Mouse (Mus musculus) MEL-GATA-1-ER (cell line): ENCODE results near the gene Taco1.
"Not testable (repeated sequence)": the region's sequence is repeated elsewhere in the genome, so short reads cannot be mapped to it uniquely, and the experiment has no call there.

Experiments used
- DNase-seq: peaks from one replicate; pipeline ENCODE4 v3.0.0-alpha.2; 2012; ENCODE audit warnings: low read depth; ENCODE audit errors: extremely low read depth

The Taco1 gene

DNA sequence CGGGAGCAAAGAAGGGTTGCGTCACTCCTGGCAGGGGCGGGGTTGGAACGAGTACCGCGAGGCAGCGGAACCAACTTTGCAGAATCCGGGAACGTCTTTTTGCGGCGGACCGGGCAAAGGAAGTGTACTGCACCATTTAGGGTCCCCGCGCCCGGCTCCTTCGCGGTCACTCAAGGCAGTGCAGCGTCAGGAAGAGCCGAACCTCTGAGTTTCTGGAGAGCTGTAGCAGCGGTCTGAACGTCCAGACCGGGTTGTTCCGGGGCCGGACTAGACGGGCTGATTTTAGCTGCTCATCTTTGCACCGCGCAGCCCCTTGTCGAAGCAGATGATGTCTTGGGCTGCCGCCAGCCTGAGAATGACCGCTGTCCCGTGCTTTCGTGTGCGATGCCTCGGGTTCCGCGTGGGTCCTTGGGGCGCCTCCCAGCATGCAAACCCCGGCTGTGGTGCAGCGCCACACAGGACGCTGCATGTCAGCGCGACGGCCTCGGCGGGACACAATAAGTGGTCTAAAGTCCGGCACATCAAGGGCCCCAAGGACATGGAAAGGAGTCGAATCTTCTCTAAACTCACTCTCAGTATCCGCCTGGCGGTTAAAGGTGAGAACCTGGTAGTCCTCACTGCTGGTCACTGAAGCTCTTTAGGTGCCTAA, at the start of gene Taco1:
TSS of gene Taco1 (plus strand) at position 139 of the 649 bp plus-strand sequence.
- peak; percentile 80 for DNase-seq

DNA sequence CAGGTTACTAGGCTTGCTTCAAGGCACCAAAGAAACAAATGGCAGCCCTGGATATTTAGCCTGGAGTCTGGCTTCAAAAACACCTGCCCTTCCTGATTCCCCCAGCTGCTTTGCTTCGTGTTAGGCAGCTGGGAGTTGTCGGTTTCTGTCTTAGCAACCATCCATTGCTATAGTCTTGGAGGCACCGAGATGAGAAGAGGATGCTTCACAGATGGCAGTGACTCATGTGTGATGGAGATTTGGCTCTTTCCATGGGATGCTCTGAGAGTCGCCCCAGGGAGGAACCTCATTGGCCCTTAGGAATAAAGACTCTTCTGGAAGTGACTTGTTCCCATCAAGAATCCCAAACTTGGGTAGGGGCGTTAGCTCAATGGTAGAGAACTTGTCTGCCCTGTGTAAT, 49.4 kb upstream of the Taco1 start:
- DNase-seq: no peak

DNA sequence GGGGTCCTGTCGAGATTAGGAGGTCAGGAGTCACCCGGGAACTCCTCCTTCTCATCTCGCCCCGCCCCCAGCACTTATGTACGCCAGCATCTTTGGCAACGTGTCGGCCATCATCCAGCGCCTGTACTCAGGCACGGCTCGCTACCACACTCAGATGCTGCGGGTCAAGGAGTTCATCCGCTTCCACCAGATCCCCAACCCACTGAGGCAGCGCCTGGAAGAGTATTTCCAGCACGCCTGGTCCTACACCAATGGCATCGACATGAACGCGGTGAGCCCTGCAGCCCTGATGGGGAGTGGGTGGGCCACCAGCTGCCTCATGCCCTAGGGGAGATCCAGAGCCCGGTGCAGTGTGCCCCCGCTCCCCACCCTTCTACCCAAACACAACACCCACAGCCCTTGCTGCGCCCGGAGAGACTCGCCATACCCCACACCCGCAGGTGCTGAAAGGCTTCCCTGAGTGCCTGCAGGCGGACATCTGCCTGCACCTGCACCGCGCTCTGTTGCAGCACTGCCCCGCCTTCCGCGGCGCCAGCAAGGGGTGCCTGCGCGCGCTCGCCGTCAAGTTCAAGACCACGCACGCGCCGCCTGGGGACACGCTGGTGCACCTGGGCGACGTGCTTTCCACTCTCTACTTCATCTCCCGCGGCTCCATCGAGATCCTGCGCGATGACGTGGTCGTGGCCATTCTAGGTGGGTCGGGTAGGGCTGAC, 45.7 kb upstream of the Taco1 start:
- DNase-seq: no peak

DNA sequence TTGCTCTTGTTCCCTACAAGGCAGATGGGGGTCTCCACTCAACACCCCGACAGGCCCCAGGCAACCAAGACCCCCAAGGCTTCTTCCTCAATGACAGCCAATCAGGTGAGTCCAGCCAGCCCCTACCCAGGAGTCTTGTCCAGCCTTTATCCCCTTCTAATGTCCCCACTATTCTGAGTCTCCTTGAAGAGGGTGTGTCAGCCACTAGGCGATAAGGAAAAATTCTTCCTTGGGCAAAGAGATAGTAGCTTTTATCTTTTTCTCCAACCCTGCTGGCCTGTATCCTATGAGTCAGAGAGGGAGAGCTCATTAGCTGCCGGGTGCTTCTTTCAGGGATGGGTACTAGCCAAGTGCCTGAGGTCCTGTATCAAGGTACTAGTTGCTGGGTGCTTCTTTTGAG, 40.1 kb upstream of the Taco1 start:
- peak; percentile 14 for DNase-seq

DNA sequence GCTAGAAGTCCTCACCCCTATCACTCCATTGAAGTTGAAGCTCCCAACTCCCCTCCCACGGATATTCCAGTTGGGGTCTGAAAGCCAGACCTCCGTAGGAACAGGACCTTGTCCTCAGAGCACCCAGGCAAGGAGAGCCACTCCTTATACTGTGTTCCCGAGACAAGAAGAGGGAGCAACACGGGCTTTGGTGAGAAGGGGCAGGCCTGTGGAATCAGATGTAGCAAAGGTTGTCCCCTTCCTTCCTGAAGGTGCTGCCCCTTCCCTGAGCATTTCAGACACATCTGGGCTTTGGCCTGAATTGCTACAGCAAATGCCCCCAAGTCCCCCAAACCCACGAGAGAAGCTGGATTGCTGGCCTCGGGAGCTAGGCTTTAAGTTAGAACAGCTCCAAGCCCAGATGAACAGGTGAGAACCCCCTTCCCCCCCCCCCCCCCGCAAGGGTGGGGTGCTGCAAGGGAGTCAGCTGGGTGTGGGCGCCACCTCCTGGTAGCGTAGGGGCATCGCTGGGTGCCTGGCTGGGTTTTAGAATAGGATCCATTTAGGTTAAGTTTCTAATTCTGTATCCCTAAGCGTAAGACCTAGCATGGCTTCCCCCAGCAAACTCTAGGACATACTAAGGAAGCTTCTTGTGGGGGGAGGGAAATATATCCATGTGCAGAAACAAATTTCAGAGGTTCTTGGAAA, 39.3 kb upstream of the Taco1 start:
- peak; percentile 21 for DNase-seq

DNA sequence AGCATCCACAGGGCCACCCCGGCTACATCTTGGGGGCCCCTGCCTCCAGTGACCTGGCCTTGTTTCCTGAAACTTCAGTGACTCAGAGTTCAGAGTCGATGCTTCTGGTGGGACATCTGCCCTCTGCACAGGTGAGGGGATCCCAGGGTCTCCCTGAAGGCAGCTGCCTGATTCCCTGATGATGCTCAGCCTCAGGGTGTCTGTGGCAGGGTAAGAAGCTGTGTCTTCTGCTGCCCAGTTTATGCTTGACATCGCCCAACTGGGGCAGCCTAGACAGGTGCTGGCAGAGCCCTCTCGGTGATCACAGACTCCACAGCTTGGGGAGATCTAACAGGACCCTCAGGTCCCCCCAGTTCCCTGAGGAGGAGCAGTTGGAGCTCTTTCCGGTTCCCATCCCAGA, 38.3 kb upstream of the Taco1 start:
- DNase-seq: no peak

DNA sequence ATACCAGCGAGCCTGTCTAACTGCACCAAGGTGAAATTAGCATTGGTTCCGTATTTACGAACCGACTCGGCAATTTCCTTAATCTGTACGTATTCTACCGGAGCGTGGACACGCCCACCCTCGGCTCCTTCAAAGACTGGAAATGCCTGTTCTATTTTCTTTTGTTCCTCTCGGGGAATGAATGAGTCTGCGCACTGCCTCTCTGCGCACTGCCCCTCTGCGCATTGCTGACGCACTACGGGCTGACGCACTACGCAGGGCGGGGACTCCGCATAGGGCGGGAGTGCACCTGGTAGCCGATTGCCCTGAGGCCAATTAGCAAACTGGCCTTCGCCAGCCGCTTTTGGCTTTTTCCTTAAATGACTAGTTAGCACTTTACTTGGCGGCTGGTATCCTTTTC, 33.8 kb upstream of the Taco1 start:
- DNase-seq: not testable (repeated sequence)

DNA sequence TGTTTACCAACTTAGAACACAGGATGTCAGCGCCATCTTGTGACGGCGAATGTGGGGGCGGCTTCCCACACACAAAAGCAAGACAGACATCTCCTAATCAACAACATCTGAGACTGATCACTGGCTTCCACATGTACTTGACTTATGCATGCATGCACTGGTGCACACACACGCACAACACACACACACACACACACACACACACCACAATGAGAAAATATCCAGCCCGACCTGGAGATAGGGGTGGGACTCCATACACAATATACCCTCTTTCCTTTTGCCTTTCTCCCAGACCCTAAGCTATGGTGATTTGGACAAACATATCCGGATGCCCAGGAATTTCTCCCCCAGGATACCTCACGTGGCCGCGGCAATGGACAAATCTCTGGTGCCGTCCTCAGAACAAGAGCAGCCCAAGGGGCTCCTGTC, 32.4 kb upstream of the Taco1 start:
- DNase-seq: no peak

DNA sequence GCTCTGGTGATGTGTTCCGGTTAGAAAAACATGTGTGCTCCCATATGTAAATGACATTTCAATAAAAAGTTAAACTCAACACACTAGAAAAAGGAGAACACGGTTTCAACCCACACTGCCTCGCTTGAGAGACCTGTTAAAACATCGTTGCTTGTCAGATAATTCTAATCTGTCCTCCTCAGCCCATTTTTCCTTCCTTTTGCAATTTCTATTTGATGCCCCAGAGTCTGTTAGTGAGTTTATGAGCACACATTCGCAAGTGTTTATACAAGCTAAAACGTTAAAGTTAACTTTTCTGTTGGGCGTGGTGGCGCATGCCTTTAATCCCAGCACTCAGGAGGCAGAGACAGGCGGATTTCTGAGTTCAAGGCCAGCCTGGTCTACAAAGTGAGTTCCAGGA, 30.9 kb upstream of the Taco1 start:
- peak; percentile 85 for DNase-seq

DNA sequence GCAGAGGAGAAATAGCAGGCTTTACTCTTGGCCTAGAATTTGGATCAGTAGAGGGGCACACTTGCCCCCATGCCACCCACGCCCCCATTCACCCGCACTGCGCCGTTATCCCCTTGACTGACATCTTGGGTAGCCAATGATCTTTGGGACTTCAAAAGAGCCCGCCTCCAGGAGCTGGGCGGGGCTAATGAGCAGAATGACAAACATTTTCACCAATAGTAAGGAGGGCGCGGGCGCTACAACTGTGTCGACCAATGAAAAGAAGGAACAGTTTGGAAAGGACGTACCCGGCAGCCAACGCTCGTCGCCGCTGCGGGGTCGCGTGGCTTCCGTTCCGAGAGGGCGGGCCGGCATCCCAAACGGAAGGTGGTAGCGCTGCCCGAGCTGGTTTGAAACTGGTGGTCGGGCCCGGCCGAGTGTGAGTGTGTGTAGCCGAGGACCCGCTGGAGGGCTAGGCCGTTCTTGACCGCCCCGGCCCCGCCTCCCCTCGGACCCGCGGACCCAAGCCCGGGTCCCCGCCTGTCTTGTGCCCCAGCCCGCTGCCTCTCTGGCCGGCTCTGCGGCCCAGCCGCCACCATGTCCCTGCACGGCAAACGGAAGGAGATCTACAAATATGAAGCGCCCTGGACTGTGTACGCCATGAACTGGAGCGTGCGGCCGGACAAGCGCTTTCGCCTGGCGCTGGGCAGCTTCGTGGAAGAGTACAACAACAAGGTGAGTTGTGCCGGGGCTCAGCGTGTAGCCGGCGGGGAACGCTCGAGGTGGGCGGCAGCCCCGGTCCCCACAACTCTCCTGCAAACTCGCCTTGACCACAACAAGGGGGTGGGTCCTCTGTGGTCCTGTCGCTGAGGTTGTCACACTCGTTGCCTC, 29.1 kb upstream of the Taco1 start, which contains the start of gene Dcaf7:
TSS of gene Dcaf7 (plus strand) at position 325 of the 870 bp plus-strand sequence.
- DNase-seq: peak; percentile 91

DNA sequence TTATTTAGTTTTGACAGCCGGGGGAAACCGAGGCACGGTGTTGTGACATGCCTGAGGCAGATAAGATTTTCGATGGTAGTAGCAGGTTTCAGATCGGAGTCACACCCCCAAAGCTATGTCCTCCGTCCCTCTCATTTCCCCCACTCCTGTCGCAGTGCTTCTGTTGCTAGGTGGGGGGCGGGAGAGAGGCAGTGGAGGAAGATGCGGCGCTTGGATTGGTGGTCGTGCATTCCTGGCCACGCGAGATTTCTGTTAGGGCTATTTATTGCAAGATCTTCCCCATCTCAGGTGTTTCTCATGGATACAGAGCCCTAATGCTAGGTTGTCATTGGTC, 28.5 kb upstream of the Taco1 start:
- DNase-seq: peak; percentile 63

DNA sequence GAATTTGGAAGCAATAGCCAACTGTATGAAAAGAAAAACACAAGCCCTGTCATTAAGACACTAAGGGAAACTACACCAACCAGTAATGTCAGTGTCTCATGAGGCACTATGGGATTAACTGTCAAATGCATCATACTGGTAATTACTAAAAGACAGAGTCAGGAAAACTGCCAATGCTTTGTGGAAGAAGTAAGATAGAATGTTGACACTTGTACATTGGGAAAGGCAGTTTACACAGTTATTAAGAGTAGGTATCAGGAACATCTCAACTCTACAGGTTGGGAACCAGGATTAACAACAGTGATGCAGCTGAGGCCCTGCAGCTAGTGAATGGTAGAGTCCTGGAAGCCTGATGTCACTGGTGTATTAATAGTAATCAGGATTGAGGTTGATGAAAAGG, 21.5 kb upstream of the Taco1 start:
- DNase-seq: no peak

DNA sequence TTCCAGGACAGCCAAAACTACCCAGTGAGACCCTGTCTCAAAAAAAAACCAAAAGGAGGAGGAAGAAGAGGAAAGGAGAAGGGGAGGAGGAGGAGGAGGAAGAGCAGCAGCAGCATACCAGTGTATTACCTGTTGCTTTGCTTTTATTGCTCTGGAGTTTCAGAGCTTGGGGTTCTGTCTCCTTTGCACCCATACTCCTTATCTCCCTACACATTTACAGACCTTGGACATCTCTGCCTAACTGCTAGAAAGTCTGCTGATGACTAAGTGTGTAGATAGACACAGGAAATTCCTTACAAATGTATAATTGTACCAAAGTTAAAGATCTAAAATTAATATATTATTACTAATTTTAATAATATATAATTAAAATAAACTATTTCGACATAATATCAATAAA, 20.6 kb upstream of the Taco1 start:
- DNase-seq: no peak

DNA sequence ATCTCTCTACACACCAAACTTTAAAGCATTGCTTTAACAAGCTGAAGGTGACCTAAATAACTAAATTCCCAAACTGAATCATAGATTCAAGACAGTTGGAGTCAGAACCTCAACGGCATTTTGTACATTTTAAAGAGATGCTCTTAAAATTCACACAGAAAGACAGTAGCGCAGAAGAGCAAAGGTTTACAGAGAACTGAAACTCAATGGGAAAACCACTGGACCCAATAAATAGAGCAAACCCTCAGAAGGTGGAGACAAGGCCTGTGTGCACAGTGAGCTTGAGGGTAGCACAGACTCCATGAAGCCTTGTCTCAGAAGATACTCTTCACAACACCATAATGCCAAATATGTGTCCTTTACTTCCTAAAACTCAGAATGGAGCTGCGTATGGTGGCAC, 20.1 kb upstream of the Taco1 start:
- DNase-seq: no peak

DNA sequence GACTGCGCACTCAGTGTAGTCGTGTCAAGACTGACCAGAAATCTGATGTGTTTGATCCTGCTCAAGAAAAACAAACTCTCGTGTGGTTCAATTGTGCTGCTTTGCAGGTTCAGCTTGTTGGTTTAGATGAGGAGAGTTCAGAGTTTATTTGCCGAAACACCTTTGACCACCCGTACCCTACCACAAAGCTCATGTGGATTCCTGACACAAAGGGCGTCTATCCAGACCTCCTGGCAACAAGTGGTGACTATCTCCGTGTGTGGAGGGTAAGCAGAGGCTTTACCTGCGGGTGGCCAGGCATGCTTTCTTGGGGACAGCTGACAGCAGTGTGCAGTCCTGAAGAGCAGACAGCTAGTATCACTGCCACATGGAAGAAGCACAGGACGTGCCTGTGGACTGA, 19.3 kb upstream of the Taco1 start:
- no peak for DNase-seq

DNA sequence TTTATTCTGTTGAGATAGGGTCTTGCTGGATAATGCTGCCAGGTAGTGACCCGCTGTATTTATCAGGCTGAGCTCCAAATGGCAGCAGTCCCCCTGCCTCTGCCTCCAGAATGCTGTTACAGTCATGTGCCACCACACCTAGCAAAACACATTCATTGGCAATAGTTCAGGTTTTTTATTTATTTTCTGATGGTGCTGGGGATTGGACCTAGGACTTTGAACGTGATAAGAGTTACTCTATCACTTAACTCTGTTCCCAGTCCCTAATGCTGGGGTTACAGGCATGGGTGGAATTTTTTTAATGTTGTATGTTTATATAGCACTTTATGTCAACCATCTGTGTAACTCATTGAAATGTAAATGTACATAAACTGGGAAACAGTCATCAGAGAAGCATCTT, 11.9 kb upstream of the Taco1 start:
- no peak for DNase-seq

DNA sequence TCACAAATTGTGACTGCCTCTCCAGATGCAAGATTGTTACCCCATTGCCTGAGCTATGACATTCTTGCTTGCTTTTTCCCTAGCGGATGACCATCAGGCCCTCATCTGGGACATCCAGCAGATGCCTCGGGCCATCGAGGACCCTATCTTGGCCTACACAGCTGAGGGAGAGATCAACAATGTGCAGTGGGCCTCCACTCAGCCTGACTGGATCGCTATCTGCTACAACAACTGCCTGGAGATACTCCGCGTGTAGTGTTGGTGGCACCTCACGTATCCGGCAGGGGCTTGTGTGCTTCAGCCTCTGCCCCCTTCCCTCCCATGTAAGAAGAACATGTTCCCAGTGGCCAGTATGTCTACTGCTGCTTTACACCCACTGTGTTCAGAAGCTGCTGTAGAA, 11.3 kb upstream of the Taco1 start:
- no peak for DNase-seq

DNA sequence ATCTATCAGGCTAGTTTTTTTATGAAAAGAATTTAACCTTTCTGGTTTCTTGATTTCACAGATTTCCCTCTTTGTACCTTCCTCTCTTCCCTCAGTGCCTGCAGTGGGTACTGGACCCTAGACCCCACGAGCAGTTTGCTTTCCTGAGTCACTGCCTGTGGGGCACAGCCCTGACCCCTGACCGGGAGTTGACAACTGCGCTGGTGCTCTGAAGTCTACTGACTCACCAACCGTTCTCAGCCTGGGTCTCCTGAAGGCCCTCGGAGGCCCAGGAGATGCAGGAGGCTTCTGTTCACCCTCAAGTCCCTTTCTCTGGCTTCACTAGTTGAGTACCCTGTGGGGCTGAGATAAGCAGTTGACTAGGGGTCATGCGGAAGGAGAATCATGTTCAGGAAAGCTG, 10.5 kb upstream of the Taco1 start:
- DNase-seq: no peak

DNA sequence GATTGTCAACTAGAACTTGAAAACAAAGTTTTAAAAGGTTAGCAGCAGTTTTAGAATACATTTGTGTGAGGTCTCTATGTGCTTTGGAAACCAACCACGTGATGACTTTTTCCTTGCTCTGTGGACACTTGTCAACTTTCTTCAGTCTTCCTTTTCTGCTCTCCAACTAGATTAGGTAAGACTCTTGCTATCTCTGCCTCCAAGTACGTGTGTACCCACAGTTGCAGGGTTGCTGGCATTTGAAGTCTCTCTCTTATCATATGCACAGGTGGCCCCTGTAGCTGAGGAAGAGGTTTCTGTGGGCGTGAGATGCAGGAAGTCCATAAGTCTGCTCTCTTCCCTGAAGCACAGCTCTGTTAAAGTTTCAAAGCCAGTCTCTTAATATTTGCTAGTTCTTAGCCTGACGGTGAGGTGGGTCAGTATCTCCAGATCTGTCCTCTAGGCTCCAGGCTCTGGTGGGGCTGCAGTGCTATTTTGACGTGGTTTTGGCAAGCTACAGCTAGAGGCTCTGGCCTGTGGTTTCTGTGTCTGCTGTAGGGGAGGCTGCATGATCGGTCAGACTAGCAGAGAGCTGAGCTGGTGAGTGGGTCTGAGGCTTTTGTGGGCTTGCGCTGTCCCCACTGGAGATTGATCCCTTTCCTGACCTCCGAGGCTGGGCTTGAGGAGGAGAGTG, 8.9 kb upstream of the Taco1 start:
- peak; percentile 93 for DNase-seq

DNA sequence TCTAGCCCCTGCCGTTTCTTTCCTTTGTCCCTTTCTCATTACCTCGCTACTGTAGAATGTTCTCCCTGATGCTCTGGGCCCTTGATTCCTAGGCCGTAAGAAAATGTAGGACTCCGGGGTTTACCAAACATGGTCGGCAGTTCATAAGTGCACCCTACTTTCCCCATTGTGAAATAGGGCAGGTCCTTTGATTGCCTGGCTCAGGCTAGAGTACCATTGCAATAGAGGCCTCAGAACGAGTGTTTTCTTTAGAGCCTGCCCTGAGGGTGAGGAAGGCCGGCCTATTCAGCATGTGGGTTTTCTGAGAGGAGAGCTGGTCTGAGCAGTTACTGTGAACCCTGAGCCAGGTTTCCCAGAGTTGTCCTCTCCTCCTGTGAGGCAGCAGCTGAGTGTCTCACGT, 7.8 kb upstream of the Taco1 start:
- DNase-seq: no peak

DNA sequence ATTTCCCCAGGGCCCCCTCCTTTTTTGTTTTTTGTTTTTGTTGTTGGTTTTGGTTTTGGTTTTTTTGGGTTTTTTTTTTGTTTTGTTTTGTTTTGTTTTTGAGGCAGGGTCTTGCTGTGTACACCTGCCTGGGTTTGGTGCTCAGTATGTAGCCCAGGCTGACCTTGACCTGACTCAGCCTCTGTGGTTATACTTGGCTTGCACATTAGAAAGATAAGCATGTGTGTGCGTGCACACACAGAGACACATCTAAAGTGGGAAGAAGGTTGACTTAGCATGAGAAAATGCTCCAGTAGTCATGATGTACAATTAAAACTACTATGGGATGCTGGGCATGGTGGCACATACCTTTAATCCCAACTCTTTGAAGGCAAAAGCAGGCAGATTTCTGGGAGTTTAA, 5.3 kb upstream of the Taco1 start:
- no peak for DNase-seq
